31 mouse cellular contexts compared by ENCODE assay signal in the genomic region with DNA sequence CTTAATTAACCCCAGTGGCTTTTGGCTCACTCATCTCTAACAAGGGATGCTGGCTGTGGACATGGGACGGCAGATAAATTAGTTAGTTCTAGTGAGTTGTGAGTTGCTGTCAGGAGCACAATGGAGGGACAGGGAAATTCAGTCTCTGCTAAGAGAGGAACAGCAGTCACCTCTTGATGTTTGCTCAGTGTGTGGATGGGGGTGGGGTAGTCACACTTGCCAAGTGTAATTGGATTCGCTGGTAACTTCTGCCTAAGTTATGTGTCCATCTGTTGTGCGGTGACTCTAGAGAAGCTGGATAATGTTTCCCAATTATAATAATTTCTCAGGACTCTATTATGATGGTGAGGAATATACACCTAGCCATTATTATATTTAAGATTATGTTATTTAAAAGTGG.
DNase-seq lines count a peak whose midpoint lies in the region; ATAC-seq and TF ChIP-seq lines count a peak whose summit lies in the region.
"Had no signal": no experiment of that assay in that cellular context is flagged by ENCODE, and none has a peak within 500 bp of the region (broad histone marks: within the 10 kb centered on the region; RNA-seq: fewer than 3 reads in every experiment).

No protein-coding gene starts in this region.

- H3K4me3 ChIP-seq in forebrain, embryonic 14.5 days (ENCODE audit: low read depth, low read length): no peak overlapping the region
- H3K4me3 ChIP-seq in forebrain, embryonic 10.5 days: no peak overlapping the region
- no peak overlapping the region for H3K4me3 ChIP-seq in liver, adult 2 months (ENCODE audit: insufficient read depth, low read depth, low read length)
- H3K4me3 ChIP-seq in liver, embryonic 12.5 days: no peak overlapping the region
- no peak overlapping the region for H3K4me3 ChIP-seq in forebrain, postnatal 0 days (ENCODE audit: low read depth, low read length)
- H3K4me3 ChIP-seq: embryonic facial prominence, embryonic 13.5 days; erythroblast, embryonic 14.5 days; hindbrain, embryonic 10.5 days; intestine, embryonic 15.5 days; left cerebral cortex, adult 2 months; limb, embryonic 12.5 days; megakaryocyte, embryonic 14.5 days; neural tube, embryonic 13.5 days had no signal

- H3K27me3 ChIP-seq in forebrain, embryonic 14.5 days (replicated peaks; ENCODE audit: control insufficient read depth, insufficient read depth, low read length): no peaks in the 10 kb centered on the region
- no peaks in the 10 kb centered on the region for H3K27me3 ChIP-seq in forebrain, embryonic 10.5 days (ENCODE audit: poor library complexity, severe bottlenecking)
- H3K27me3 ChIP-seq in liver, adult 2 months (ENCODE audit: control insufficient read depth, insufficient read depth, low read length): no peaks in the 10 kb centered on the region
- no peaks in the 10 kb centered on the region for H3K27me3 ChIP-seq in liver, embryonic 12.5 days (replicated peaks)
- no peaks in the 10 kb centered on the region for H3K27me3 ChIP-seq in forebrain, postnatal 0 days (ENCODE audit: insufficient read depth, low read length)
- H3K27me3 ChIP-seq: embryonic facial prominence, embryonic 13.5 days; intestine, embryonic 15.5 days; limb, embryonic 12.5 days; megakaryocyte, embryonic 14.5 days; neural tube, embryonic 13.5 days had no signal

- no peak for TF ChIP-seq POLR2A in liver, adult 2 months (IDR thresholded peaks at IDR 0.05; ENCODE audit: extremely low read depth, insufficient read depth, low read length)

- no peaks in the 10 kb centered on the region for H3K9me3 ChIP-seq in forebrain, embryonic 14.5 days (replicated peaks; ENCODE audit: control insufficient read depth, low read length)
- H3K9me3 ChIP-seq in forebrain, embryonic 10.5 days: no peaks in the 10 kb centered on the region
- H3K9me3 ChIP-seq in liver, embryonic 12.5 days (replicated peaks): no peaks in the 10 kb centered on the region
- no peaks in the 10 kb centered on the region for H3K9me3 ChIP-seq in forebrain, postnatal 0 days (ENCODE audit: low read length)
- H3K9me3 ChIP-seq: embryonic facial prominence, embryonic 13.5 days; hindbrain, embryonic 10.5 days; intestine, embryonic 15.5 days; limb, embryonic 12.5 days; megakaryocyte, embryonic 14.5 days; neural tube, embryonic 13.5 days had no signal

- no peaks in the 10 kb centered on the region for H3K36me3 ChIP-seq in forebrain, embryonic 14.5 days (ENCODE audit: control insufficient read depth, insufficient read depth, low read length)
- no peaks in the 10 kb centered on the region for H3K36me3 ChIP-seq in forebrain, embryonic 10.5 days (replicated peaks)
- H3K36me3 ChIP-seq in liver, adult 2 months (ENCODE audit: control insufficient read depth, insufficient read depth, low read length): peaks cover 3% of the 10 kb centered on the region
- H3K36me3 ChIP-seq in liver, embryonic 12.5 days: no peaks in the 10 kb centered on the region
- no peaks in the 10 kb centered on the region for H3K36me3 ChIP-seq in forebrain, postnatal 0 days (ENCODE audit: insufficient read depth)
- H3K36me3 ChIP-seq: embryonic facial prominence, embryonic 13.5 days; hindbrain, embryonic 10.5 days; intestine, embryonic 15.5 days; limb, embryonic 12.5 days; neural tube, embryonic 13.5 days had no signal

- no peak overlapping the region for H3K9ac ChIP-seq in forebrain, embryonic 14.5 days (ENCODE audit: low read length)
- H3K9ac ChIP-seq in liver, adult 2 months (ENCODE audit: low read depth, low read length): no peak overlapping the region
- H3K9ac ChIP-seq in liver, embryonic 12.5 days: no peak overlapping the region
- H3K9ac ChIP-seq in forebrain, postnatal 0 days: no peak overlapping the region
- H3K9ac ChIP-seq: embryonic facial prominence, embryonic 13.5 days; intestine, embryonic 15.5 days; limb, embryonic 12.5 days; liver, postnatal 0 days; neural tube, embryonic 13.5 days had no signal

- no peak for DNase-seq in forebrain, embryonic 14.5 days (ENCODE audit: low spot score)
- no peak for DNase-seq in forebrain, embryonic 10.5 days (ENCODE audit: extremely low spot score, low spot score)
- DNase-seq in liver, adult 2 months (ENCODE audit: extremely low read depth, low read depth, low spot score): peak; percentile 56
- DNase-seq in brain, adult 2 months (ENCODE audit: low read depth, low spot score): peak; percentile 21
- DNase-seq in forebrain, postnatal 0 days: no peak
- DNase-seq: adrenal gland, postnatal 25 days; cerebellum, adult 11 months; cerebellum, adult 9-11 months; embryo, embryonic 11 days; heart, postnatal 14 days; kidney, adult 8-10 months; kidney, postnatal 4 days; layer of hippocampus, adult 9-11 months; liver, postnatal 0 days; lung, postnatal 36 days; thymus, adult 2 months; thymus, postnatal 36 days had no signal

- ATAC-seq in forebrain, embryonic 14.5 days: peak; percentile 72; the same call in 1 of the 2 replicates
- ATAC-seq in liver, embryonic 12.5 days: no peak
- peak; percentile 62 for ATAC-seq in forebrain, postnatal 0 days
- ATAC-seq in inflammation-experienced regulatory T-cells, adult 6 months: no peak
- ATAC-seq: hindbrain, embryonic 16.5 days; intestine, embryonic 15.5 days; liver, postnatal 0 days; midbrain, embryonic 16.5 days had no signal

- no peak overlapping the region for H3K4me2 ChIP-seq in forebrain, embryonic 14.5 days (ENCODE audit: low read length)
- H3K4me2 ChIP-seq in liver, embryonic 12.5 days: no peak overlapping the region
- no peak overlapping the region for H3K4me2 ChIP-seq in forebrain, postnatal 0 days (ENCODE audit: low read depth)
- H3K4me2 ChIP-seq: embryonic facial prominence, embryonic 13.5 days; intestine, embryonic 15.5 days; limb, embryonic 12.5 days; liver, embryonic 11.5 days; neural tube, embryonic 13.5 days had no signal

- peaks cover 3% of the 10 kb centered on the region for H3K79me2 ChIP-seq in liver, adult 2 months (ENCODE audit: control insufficient read depth, insufficient read depth, low read length)

- no peak for TF ChIP-seq CTCF in liver, adult 2 months (IDR thresholded peaks at IDR 0.05; ENCODE audit: low read depth, low read length)
- TF ChIP-seq CTCF in forebrain, postnatal 0 days (IDR thresholded peaks at IDR 0.05; ENCODE audit: low read depth): no peak

- no peak overlapping the region for H3K27ac ChIP-seq in forebrain, embryonic 14.5 days (ENCODE audit: low read depth, low read length)
- H3K27ac ChIP-seq in forebrain, embryonic 10.5 days: no peak overlapping the region
- no peak overlapping the region for H3K27ac ChIP-seq in liver, adult 2 months (replicated peaks; ENCODE audit: insufficient read depth, low read depth, low read length)
- no peak overlapping the region for H3K27ac ChIP-seq in liver, embryonic 12.5 days
- no peak overlapping the region for H3K27ac ChIP-seq in forebrain, postnatal 0 days (ENCODE audit: low read depth, low read length)
- H3K27ac ChIP-seq: embryonic facial prominence, embryonic 13.5 days; hindbrain, embryonic 10.5 days; intestine, embryonic 15.5 days; kidney, postnatal 0 days; left cerebral cortex, adult 2 months; limb, embryonic 12.5 days; neural tube, embryonic 13.5 days had no signal

- H3K4me1 ChIP-seq in forebrain, embryonic 14.5 days (ENCODE audit: control insufficient read depth, insufficient read depth, low read length): peaks cover 5% of the 10 kb centered on the region; the same call in 1 of the 2 replicates
- peaks cover 7% of the 10 kb centered on the region for H3K4me1 ChIP-seq in forebrain, embryonic 10.5 days
- H3K4me1 ChIP-seq in liver, adult 2 months (ENCODE audit: control insufficient read depth, insufficient read depth, low read length): peaks cover 5% of the 10 kb centered on the region
- H3K4me1 ChIP-seq in liver, embryonic 12.5 days: no peaks in the 10 kb centered on the region
- H3K4me1 ChIP-seq in forebrain, postnatal 0 days (ENCODE audit: insufficient read depth): 0 out of 2 replicates have a peak, but pooled peaks cover 2% of the 10 kb centered on the region
- H3K4me1 ChIP-seq: intestine, embryonic 15.5 days; limb, embryonic 12.5 days; neural tube, embryonic 13.5 days had no signal

- 61% methylated on average over 3 of the region's 3 CpGs for WGBS in forebrain, embryonic 14.5 days
- 78% methylated on average over 3 of the region's 3 CpGs for WGBS in forebrain, embryonic 10.5 days
- WGBS in liver, adult 2 months: 38% methylated on average over 3 of the region's 3 CpGs
- WGBS in liver, embryonic 12.5 days (ENCODE audit: insufficient replicate concordance): 72% methylated on average over 3 of the region's 3 CpGs
- 43% methylated on average over 3 of the region's 3 CpGs for WGBS in forebrain, postnatal 0 days

Comparison
In these comparisons a context has a peak if more than half of its experiments do, and no peak if none do; other contexts are left out.
1. ATAC-seq: peak in forebrain, embryonic 14.5 days (single experiment) and forebrain, postnatal 0 days (single experiment); none in liver, embryonic 12.5 days (single experiment) and inflammation-experienced regulatory T-cells, adult 6 months (single experiment).
2. DNase-seq: peak in liver, adult 2 months (single experiment) and brain, adult 2 months (single experiment); none in forebrain, embryonic 14.5 days (single experiment), forebrain, embryonic 10.5 days (single experiment) and forebrain, postnatal 0 days (single experiment).